Mouse (Mus musculus) spleen, adult 2 months (tissue): ENCODE data around the gene Rasgrf2.

ENCODE experiments used
- CTCF ChIP-seq: fragments of 200-500 bp; IDR thresholded peaks from 2 replicates; pipeline ENCODE4 v1.5.1; 2011; ENCODE audit warnings: mild to moderate bottlenecking, inconsistent platforms; ENCODE audit not compliant: insufficient read depth, insufficient read length, insufficient replicate concordance; ENCODE audit errors: extremely low read depth
- POLR2A ChIP-seq: fragments of 200-500 bp; IDR thresholded peaks from 2 replicates; pipeline ENCODE4 v1.6.1; 2011; ENCODE audit warnings: low read depth, low read length, inconsistent platforms

GRCm38 (mm10) chr13:91896476-91896875 is 235.0 kb downstream of the Rasgrf2 start:
- TF ChIP-seq CTCF = no peak
- no peak for TF ChIP-seq POLR2A
